Mouse (Mus musculus) testis, adult 2 months (tissue): Measurements from ENCODE around the gene Cacna1c.

Experiments used
- CTCF ChIP-seq: fragments of 200-500 bp; IDR thresholded peaks from 2 replicates; pipeline ENCODE4 v1.5.1; 2012; ENCODE audit warnings: low read depth, mild to moderate bottlenecking, inconsistent platforms, low read length, moderate library complexity; ENCODE audit not compliant: control insufficient read depth, insufficient read depth, insufficient replicate concordance
- POLR2A ChIP-seq: fragments of 200-500 bp; IDR thresholded peaks from 2 replicates; pipeline ENCODE4 v1.6.1; 2012; ENCODE audit warnings: low read depth, mild to moderate bottlenecking, inconsistent platforms, low read length, moderate library complexity; ENCODE audit not compliant: control insufficient read depth

DNA sequence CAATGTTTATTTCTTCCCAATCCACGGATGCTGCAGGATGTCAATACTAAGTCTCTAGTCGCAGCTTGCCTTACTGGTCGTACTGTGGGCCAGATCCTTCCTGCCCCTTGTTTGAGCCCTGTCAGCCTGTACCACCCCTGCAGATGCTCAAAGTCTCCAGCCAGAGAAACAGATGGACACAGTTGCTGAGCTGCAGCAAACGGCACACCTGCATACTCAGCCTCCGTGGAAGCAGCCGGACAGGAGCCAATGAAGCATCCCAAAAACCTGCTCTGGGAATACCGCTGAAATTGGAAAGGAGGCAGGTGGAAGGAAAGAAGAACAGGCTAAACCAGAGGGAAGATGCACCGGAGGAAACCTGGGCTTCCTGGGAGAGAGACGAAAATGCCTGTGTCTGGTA is 243.8 kb downstream of the Cacna1c start:
- TF ChIP-seq CTCF (no peak), POLR2A (no peak)
